Mouse (Mus musculus): ENCODE measurements around the gene Ugt1a7c. TPM values are rescaled to one million over a fixed set of nuclear protein-coding genes. Genes with fewer than 3 reads are reported as not detected.
"Not testable (repeated sequence)": the region's sequence is repeated elsewhere in the genome, so short reads cannot be mapped to it uniquely, and the experiment has no call there.

The Ugt1a7c gene
- polyA plus RNA-seq, 1 experiment = not detected

DNA sequence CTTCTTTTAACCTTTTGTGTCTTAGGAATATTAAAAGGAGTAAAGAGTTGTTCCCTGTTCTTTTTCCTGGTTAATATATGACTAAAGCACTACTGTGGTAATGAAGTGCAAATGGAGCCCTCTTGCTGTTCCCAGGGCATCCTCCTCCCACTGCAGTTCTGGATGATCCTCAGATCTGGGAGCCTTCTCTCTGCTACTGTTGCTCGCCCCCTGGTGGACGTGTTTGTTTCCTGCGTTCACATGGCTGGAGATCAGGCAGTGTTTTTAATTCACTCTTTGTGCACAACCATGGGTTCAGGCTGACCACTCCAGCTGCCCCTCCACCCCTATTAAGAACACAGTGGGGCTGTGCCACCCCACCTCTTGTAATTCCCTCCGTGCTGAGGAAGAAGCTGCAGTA, 25.7 kb downstream of the Ugt1a7c start:
- not testable (repeated sequence) for H3K4me1 ChIP-seq (ENCODE audit: control insufficient read depth, insufficient read depth, low read length); H3K4me3 ChIP-seq (ENCODE audit: insufficient read depth, low read depth, low read length); H3K27ac ChIP-seq (ENCODE audit: insufficient read depth, low read depth, low read length)
- 11% methylated on average over 4 of the region's 4 CpGs for WGBS

DNA sequence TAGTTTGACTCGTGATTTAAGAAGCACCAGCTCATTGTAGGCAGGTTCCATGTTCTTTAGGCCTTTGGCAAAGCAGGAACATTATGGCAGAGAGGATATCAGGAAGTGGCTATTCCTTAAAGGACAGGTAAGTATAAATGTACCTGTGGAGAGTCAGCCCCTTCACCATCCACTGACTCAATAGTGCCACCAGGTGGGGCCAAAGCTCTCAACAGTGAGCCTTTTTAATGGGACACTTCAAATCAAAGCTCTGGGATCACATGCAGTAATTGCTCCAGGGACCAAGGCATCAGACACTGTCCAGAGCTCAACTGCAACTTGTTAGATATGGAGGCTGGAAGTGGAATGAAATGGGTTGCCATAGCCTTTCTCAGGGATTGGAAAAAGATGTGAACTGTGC, 26.7 kb downstream of the Ugt1a7c start:
- no CpG with 5 or more reads among the region's 1 CpGs for WGBS
- not testable (repeated sequence) for H3K4me1 ChIP-seq (ENCODE audit: control insufficient read depth, insufficient read depth, low read length); H3K4me3 ChIP-seq (ENCODE audit: insufficient read depth, low read depth, low read length); H3K27ac ChIP-seq (ENCODE audit: insufficient read depth, low read depth, low read length)

DNA sequence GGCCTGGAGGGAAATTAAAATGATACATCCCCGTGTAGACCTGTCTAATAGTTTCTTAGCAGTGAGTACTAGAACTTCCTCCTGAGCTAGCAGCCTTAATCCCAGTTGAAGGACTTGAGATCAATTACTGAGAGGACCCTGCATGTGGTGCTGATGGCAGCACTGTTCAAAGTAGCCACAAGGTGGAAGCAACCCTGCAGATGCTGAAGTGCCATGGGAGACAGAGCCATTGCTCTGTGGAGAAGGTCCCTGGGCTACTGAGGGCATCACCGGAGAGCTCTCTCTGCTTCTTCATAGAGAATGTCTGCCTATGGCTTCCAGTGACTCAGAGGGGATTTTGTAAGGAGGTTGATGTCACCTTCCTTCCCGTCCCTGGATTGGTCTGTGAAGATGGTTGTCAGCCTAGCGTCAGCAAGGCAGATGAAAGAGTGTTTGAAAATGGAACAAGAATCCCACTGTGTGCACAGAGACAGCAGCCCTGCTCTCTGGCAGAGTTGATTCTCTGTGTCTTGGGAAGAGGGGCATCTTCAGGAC, 31.0 kb downstream of the Ugt1a7c start:
- H3K4me1 ChIP-seq (ENCODE audit: control insufficient read depth, insufficient read depth, low read length); H3K27ac ChIP-seq (ENCODE audit: insufficient read depth, low read depth, low read length); H3K4me3 ChIP-seq (ENCODE audit: insufficient read depth, low read depth, low read length): not testable (repeated sequence)
- 81% methylated on average over 4 of the region's 4 CpGs for WGBS

DNA sequence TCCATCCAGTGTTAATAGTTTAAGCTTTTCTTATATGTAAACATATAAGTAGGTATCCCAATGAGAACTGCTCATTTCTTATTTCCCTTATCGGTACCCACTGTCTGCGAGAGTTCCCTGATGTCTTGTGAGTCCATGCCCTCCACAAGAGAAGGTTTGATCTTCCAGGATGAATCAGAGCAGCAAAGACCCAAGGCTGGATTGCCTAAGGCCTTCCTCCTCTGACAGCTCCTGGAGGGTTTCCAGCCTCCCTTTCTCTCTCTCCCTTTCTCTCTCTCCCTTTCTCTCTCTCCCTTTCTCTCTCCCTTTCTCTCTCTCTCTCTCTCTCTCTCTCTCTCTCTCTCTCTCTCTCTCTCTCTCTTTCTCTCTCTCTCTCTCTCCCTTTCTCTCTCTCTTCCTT, 34.2 kb downstream of the Ugt1a7c start:
- H3K4me3 ChIP-seq (ENCODE audit: insufficient read depth, low read depth, low read length); H3K4me1 ChIP-seq (ENCODE audit: control insufficient read depth, insufficient read depth, low read length); H3K27ac ChIP-seq (ENCODE audit: insufficient read depth, low read depth, low read length): not testable (repeated sequence)
- 84% methylated on average over 2 of the region's 2 CpGs for WGBS

DNA sequence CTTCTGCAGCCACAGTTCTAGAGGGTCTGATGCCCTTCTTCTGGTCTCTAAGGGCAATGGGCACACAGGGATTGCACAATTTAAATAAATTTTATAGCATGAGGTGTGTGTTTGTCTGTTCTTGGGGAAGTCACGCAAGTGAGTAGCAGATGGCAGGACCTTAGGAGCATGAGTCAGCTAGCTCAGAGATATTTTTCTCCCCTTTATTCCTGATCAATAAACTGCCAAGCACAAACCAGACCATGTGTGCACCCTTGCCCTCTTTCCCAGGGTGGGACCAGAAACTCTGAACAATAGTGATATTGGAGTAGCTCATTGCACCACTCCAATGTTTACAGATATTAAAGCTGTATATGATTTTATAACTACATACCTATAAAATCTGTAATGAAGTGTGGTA, 35.4 kb downstream of the Ugt1a7c start:
- not testable (repeated sequence) for H3K4me1 ChIP-seq (ENCODE audit: control insufficient read depth, insufficient read depth, low read length); H3K4me3 ChIP-seq (ENCODE audit: insufficient read depth, low read depth, low read length); H3K27ac ChIP-seq (ENCODE audit: insufficient read depth, low read depth, low read length)
- 100% methylated on average over 1 of the region's 1 CpGs for WGBS

DNA sequence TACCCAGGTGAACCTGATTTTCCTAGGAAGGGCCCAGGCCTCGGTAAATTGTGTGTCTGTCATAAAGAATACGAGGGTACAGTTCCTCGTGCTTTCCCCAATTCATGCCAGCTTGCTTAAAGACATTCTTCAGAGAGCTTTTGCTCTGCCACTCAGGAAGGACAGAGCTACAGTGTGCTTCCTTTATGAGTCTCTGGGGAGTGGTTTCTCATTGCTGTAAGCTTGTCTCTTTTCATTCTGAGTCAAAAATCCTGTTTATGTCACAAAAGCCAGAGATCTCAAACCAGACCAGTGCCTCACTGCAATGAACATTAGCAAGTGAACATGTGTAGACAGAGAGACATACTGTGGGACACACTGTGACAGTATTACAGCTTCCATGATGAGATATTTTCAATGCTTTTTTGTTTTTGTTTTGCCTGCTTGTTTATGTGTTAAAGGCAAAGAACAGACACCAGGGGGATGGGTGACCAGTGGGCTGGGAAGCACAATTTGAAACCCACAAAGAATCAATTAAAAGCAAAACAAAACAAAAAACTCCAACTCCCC, 39.1 kb downstream of the Ugt1a7c start:
- Histone ChIP-seq H3K27ac (ENCODE audit: insufficient read depth, low read depth, low read length) (no peak overlapping the region), H3K4me1 (ENCODE audit: control insufficient read depth, insufficient read depth, low read length) (no peaks in the 10 kb centered on the region), H3K4me3 (ENCODE audit: insufficient read depth, low read depth, low read length) (no peak overlapping the region)
- WGBS = 36% methylated on average over 3 of the region's 3 CpGs
- TF ChIP-seq CTCF (IDR thresholded peaks at IDR 0.05; ENCODE audit: insufficient read depth, low read depth, low read length) (no peak), POLR2A (IDR thresholded peaks at IDR 0.05; ENCODE audit: insufficient read depth, low read depth, low read length) (no peak)

DNA sequence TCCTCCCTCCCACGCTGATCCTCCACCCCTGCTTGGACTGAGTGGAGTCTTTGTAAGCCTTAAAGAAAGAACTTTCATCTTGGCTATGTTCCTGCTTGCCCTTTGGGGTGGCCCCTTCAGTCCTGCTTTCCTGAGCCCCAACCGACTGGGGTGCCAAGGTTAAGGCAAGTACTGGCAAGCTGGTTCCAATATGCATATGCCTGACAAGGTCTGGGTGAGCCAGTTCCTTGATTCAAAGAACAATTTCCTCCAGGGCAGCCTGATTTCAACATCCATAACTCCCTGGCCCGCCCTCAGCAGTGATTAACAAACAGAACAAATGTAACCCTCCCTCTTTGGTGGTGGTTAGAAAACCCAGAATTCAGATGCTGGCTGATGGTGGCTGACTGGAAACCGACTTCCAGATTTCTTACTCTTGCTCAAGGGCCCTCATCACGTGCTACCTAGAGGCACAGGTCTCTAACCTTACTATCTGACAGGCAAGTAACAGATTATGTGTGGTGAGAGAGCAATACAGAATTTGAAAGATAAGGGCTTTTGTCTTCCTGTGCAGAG, 39.7 kb downstream of the Ugt1a7c start, which contains the start of gene Ugt1a6a:
Gene Ugt1a6a (plus strand): TSS at position 353 of the 555 bp plus-strand sequence.
- not testable (repeated sequence) for H3K4me1 ChIP-seq (ENCODE audit: control insufficient read depth, insufficient read depth, low read length); H3K27ac ChIP-seq (ENCODE audit: insufficient read depth, low read depth, low read length); H3K4me3 ChIP-seq (ENCODE audit: insufficient read depth, low read depth, low read length)
- 37% methylated on average over 5 of the region's 5 CpGs for WGBS

DNA sequence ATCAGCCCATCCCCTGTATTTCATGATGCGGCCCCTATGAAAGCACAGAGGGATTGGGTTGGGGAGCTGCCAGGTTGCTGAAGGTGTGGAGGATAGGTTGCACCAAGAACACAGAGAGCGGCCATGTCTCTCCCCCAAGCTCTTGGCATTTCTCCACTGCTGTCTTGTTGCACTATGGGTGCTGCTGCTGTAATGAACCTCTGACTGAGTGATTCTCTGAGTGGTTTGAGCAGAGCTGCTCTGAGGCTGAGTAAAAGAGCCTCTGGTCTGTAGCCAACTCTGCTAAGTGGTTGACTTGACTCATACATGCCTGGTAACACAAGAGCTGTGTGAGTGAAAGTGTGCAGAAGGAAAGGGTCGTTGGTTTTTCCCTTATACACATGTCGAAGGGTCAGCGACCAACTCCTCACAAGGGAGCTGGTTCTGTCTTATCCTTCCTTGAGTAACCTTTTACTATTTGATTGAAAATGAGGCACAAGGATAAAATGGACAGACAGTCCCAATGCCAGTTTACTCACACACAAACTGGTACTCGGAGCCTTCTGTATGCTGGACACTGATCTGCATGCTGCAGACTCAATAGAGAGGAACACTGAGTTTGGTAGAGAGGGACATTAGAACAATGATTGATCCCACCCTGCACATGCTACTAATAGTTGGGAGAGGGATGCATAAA, 40.5 kb downstream of the Ugt1a7c start:
- WGBS = 72% methylated on average over 6 of the region's 6 CpGs
- H3K4me3 ChIP-seq (ENCODE audit: insufficient read depth, low read depth, low read length); H3K27ac ChIP-seq (ENCODE audit: insufficient read depth, low read depth, low read length); H3K4me1 ChIP-seq (ENCODE audit: control insufficient read depth, insufficient read depth, low read length): not testable (repeated sequence)

DNA sequence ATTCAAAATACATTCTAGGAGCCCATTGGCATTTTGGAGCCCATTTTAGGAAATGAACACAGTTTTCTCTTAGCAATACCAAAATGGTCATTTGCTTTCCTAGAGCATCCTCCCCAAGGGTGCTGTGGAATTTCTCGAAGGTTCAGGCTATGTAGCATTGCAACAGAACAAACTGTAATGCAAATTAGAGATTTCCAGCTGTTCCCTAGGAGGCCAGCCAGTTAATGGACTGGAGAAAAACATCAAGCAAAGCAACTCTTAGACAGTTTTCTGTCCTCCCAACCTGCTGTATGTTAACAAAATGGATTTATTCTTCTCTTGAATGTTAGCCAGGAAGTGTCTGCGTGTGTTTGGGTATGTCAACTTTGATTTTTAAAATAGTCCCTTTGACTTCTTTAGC, 41.8 kb downstream of the Ugt1a7c start:
- Histone ChIP-seq H3K27ac (ENCODE audit: insufficient read depth, low read depth, low read length) (no peak overlapping the region), H3K4me1 (ENCODE audit: control insufficient read depth, insufficient read depth, low read length) (no peaks in the 10 kb centered on the region), H3K4me3 (ENCODE audit: insufficient read depth, low read depth, low read length) (no peak overlapping the region)
- 75% methylated on average over 2 of the region's 2 CpGs for WGBS
- TF ChIP-seq CTCF (IDR thresholded peaks at IDR 0.05; ENCODE audit: insufficient read depth, low read depth, low read length) = no peak
- no peak for TF ChIP-seq POLR2A (IDR thresholded peaks at IDR 0.05; ENCODE audit: insufficient read depth, low read depth, low read length)

DNA sequence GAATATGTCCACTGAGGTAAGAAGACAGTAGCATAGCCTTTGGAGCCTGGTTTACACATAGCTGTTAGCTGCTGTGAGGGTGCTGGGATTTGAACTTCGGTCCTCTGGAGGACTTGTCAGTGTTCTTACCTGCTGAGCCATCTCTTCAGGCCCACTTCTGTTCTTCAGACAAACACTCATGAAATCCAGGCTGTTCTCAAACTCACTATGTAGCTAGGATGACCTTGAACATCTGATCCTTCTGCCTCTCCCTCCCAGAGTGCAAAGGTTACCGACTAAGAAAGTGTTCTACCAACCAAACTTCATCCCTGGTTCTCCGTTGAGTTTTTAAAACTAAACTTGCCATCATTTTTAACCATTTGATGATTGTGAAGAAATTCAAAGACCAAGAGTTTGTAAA, 42.4 kb downstream of the Ugt1a7c start:
- TF ChIP-seq POLR2A (IDR thresholded peaks at IDR 0.05; ENCODE audit: insufficient read depth, low read depth, low read length) (no peak), CTCF (IDR thresholded peaks at IDR 0.05; ENCODE audit: insufficient read depth, low read depth, low read length) (no peak)
- Histone ChIP-seq H3K4me1 (ENCODE audit: control insufficient read depth, insufficient read depth, low read length) (no peaks in the 10 kb centered on the region), H3K4me3 (ENCODE audit: insufficient read depth, low read depth, low read length) (no peak overlapping the region), H3K27ac (ENCODE audit: insufficient read depth, low read depth, low read length) (no peak overlapping the region)
- 87% methylated on average over 3 of the region's 3 CpGs for WGBS
